8 mouse cellular contexts compared by ENCODE assay signal in the genomic region with DNA sequence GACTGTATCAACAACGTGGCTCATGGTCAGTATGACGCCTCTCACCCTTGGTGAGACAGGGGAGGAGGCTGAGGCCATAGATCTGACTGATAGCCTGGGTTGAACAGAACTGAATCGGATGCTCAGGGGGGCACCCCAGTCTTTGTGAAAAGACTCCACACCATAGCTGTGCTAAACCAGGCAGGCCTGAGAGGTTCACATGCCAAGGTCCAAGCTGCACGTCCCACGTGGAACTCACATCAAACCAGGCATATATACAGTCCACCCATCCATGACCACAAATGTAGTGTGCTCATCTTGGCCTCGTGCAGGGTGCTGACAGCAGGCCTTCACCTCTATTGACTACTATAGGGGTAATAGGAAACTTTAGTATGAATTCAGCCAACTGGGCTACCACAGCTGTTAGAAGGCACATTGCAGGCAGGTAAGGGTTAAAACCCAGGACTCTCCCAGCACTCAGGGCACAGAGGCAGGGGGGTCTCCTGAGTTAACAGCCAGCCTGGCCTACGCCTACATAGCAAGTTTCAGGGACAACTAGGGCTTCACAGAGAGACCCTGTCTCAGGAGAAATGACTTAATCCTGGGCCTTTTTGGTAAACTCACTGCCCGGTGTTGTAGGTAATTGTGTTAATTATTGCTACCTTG. TPM values are rescaled to one million over a fixed set of nuclear protein-coding genes. Genes with fewer than 3 reads are reported as not detected.
A peak's percentile ranks its signal among the peaks of the same experiment; 100 is the strongest.
DNase-seq lines count a peak whose midpoint lies in the region; ATAC-seq and TF ChIP-seq lines count a peak whose summit lies in the region.

No protein-coding gene starts in this region.

- peaks cover 13% of the 10 kb centered on the region; the same call in 1 of the 2 replicates for H3K36me3 ChIP-seq in ES-E14 (ENCODE audit: control insufficient read depth, insufficient read depth, low read length, poor library complexity, severe bottlenecking)
- H3K36me3 ChIP-seq in hindbrain, embryonic 14.5 days (replicated peaks; ENCODE audit: control insufficient read depth, insufficient read depth) = peaks cover 44% of the 10 kb centered on the region
- H3K36me3 ChIP-seq in liver, embryonic 16.5 days (ENCODE audit: control insufficient read depth, insufficient read depth) = peaks cover 24% of the 10 kb centered on the region

- H3K9ac ChIP-seq in ES-E14 (ENCODE audit: insufficient read depth, low read depth, low read length, poor library complexity, severe bottlenecking) = peak overlapping the region; percentile 79
- H3K9ac ChIP-seq in hindbrain, embryonic 14.5 days = peak overlapping the region; percentile 77
- peak overlapping the region; percentile 92 for H3K9ac ChIP-seq in liver, embryonic 16.5 days (ENCODE audit: low read depth, low read length)

- no peak for ATAC-seq in hindbrain, embryonic 14.5 days (ENCODE audit: low FRiP score)
- ATAC-seq in liver, embryonic 16.5 days (ENCODE audit: low read depth) = no peak

- WGBS in hindbrain, embryonic 14.5 days = 64% methylated on average over 8 of the region's 8 CpGs
- WGBS in liver, embryonic 16.5 days (ENCODE audit: insufficient replicate concordance) = 29% methylated on average over 8 of the region's 8 CpGs

- peak overlapping the region; percentile 73 to 83 for H3K4me3 ChIP-seq in ES-E14 (ENCODE audit: insufficient read depth in 1 of 2, low read depth in 1 of 2, low read length in 2 of 2, poor library complexity in 1 of 2, severe bottlenecking in 1 of 2)
- H3K4me3 ChIP-seq in hindbrain, embryonic 14.5 days (replicated peaks; ENCODE audit: low read length) = peak overlapping the region; percentile 50; the same call in 1 of the 2 replicates
- peak overlapping the region; percentile 89 for H3K4me3 ChIP-seq in liver, embryonic 16.5 days (ENCODE audit: low read depth, low read length)

- no peaks in the 10 kb centered on the region for H3K9me3 ChIP-seq in ES-E14 (ENCODE audit: control insufficient read depth, insufficient read depth, low read depth, low read length)
- no peaks in the 10 kb centered on the region for H3K9me3 ChIP-seq in hindbrain, embryonic 14.5 days (ENCODE audit: control insufficient read depth, low read length)
- no peaks in the 10 kb centered on the region for H3K9me3 ChIP-seq in liver, embryonic 16.5 days (replicated peaks; ENCODE audit: control insufficient read depth, low read length)

- H3K4me1 ChIP-seq in ES-E14 (ENCODE audit: control insufficient read depth in 2 of 2, insufficient read depth in 2 of 2, low read length in 2 of 2, poor library complexity in 1 of 2) = peaks cover 0 to 10% of the 10 kb centered on the region in 2 experiments; a peak in 1 of 4 replicates
- peaks cover 8% of the 10 kb centered on the region for H3K4me1 ChIP-seq in hindbrain, embryonic 14.5 days (replicated peaks; ENCODE audit: control insufficient read depth, insufficient read depth, low read length)
- peaks cover 27% of the 10 kb centered on the region for H3K4me1 ChIP-seq in liver, embryonic 16.5 days (ENCODE audit: control insufficient read depth, low read depth, low read length)

- DNase-seq in adrenal gland, postnatal 14 days = peak; percentile 29
- no peak for DNase-seq in adrenal gland, postnatal 10 days
- no peak for DNase-seq in ES-E14 (ENCODE audit: low read depth, low spot score)
- DNase-seq in hindbrain, embryonic 14.5 days (ENCODE audit: low spot score) = no peak
- DNase-seq in left cerebral cortex, postnatal 25 days (ENCODE audit: low spot score in 2 of 2) = no peak
- no peak for DNase-seq in ovary, postnatal 10 days (ENCODE audit: low spot score)
- no peak for DNase-seq in left cerebral cortex, postnatal 14 days (ENCODE audit: low spot score in 2 of 2)

- peak overlapping the region; percentile 83 for H3K4me2 ChIP-seq in hindbrain, embryonic 14.5 days (replicated peaks)
- peak overlapping the region; percentile 93 for H3K4me2 ChIP-seq in liver, embryonic 16.5 days (ENCODE audit: low read depth, low read length)

- H3K27me3 ChIP-seq in hindbrain, embryonic 14.5 days (ENCODE audit: control insufficient read depth, insufficient read depth, low read length) = no peaks in the 10 kb centered on the region
- no peaks in the 10 kb centered on the region for H3K27me3 ChIP-seq in liver, embryonic 16.5 days (ENCODE audit: control insufficient read depth, insufficient read depth, low read depth, low read length)

- intact Hi-C loops in left cerebral cortex, postnatal 25 days (cut with DNase I) = no loop called here
- intact Hi-C loops in left cerebral cortex, postnatal 14 days (cut with DNase I) = no loop called here

- in situ Hi-C loops in ES-E14 (cut with MboI; ENCODE audit: low sequenced_read_pairs in 2 of 2, unreplicated experiment in 2 of 2) = no loop called here

- no peak overlapping the region for H3K27ac ChIP-seq in ES-E14 (ENCODE audit: insufficient read depth, low read depth, low read length, poor library complexity, severe bottlenecking)
- peak overlapping the region; percentile 90 for H3K27ac ChIP-seq in hindbrain, embryonic 14.5 days
- peak overlapping the region; percentile 32; the same call in 1 of the 2 replicates for H3K27ac ChIP-seq in liver, embryonic 16.5 days (ENCODE audit: low read length)

TF ChIP-seq in ES-E14, 5 proteins besides CTCF, POLR2A, EP300 and RAD21:
- TF ChIP-seq CHD2 (IDR thresholded peaks at IDR 0.05; ENCODE audit: low read depth, low read length) (no peak), HCFC1 (IDR thresholded peaks at IDR 0.05; ENCODE audit: borderline replicate concordance, insufficient read depth, low read length) (no peak), ZC3H11A (IDR thresholded peaks at IDR 0.05; ENCODE audit: borderline replicate concordance, low read depth, low read length) (no peak), MAFK (IDR thresholded peaks at IDR 0.05; ENCODE audit: insufficient read depth, low read depth, low read length) (no peak), ZNF384 (IDR thresholded peaks at IDR 0.05; ENCODE audit: low read depth, low read length) (no peak)
TF ChIP-seq in ES-E14: peak in this region for 0.

RNA-seq across cellular contexts. Expression of gene Phykpl, which starts 1.2 kb away (rescaled TPM):
- 27.8 and 29.1 TPM in 2 replicates for total RNA-seq in adrenal gland, postnatal 14 days (2021)
- total RNA-seq in adrenal gland, postnatal 10 days (2021) = 10 to 100 TPM; 22.9 to 31.1 TPM
- total RNA-seq in ES-E14 (2012; rRNA removed) = 23.4 and 27.4 TPM in 2 replicates
- polyA plus RNA-seq in hindbrain, embryonic 14.5 days (2014; fragmentation: Nextera tagmentation; extraction: Ambion mirVana) = 7.5 and 9.8 TPM in 2 replicates
- polyA plus RNA-seq in liver, embryonic 16.5 days (2015; fragmentation: Nextera tagmentation; extraction: Ambion mirVana) = 11.3 and 12.6 TPM in 2 replicates
- total RNA-seq in left cerebral cortex, postnatal 25 days (2021) = 1 to 10 TPM; 5.7 to 8.4 TPM
- total RNA-seq in left cerebral cortex, postnatal 14 days (2021) = 1 to 10 TPM; 5.8 to 6.4 TPM

RNA-seq across cellular contexts. Expression of gene Hnrnpab, which starts 20.9 kb away (rescaled TPM):
- total RNA-seq in adrenal gland, postnatal 14 days (2021) = 354 and 356 TPM in 2 replicates
- 100 to 1,000 TPM; 278 to 298 TPM for total RNA-seq in adrenal gland, postnatal 10 days (2021)
- total RNA-seq in ES-E14 (2012; rRNA removed) = 334 and 505 TPM in 2 replicates
- 399 and 421 TPM in 2 replicates for polyA plus RNA-seq in hindbrain, embryonic 14.5 days (2014; fragmentation: Nextera tagmentation; extraction: Ambion mirVana)
- 130 and 132 TPM in 2 replicates for polyA plus RNA-seq in liver, embryonic 16.5 days (2015; fragmentation: Nextera tagmentation; extraction: Ambion mirVana)
- 100 to 1,000 TPM; 116 to 129 TPM for total RNA-seq in left cerebral cortex, postnatal 25 days (2021)
- total RNA-seq in left cerebral cortex, postnatal 14 days (2021) = 100 to 1,000 TPM; 131 to 144 TPM

RNA-seq across cellular contexts. Expression of gene Nhp2, which starts 33.8 kb away (rescaled TPM):
- total RNA-seq in adrenal gland, postnatal 14 days (2021) = 64.2 and 74.7 TPM in 2 replicates
- total RNA-seq in adrenal gland, postnatal 10 days (2021) = 10 to 100 TPM; 64.2 to 67.9 TPM
- 452 and 461 TPM in 2 replicates for total RNA-seq in ES-E14 (2012; rRNA removed)
- 103 and 118 TPM in 2 replicates for polyA plus RNA-seq in hindbrain, embryonic 14.5 days (2014; fragmentation: Nextera tagmentation; extraction: Ambion mirVana)
- polyA plus RNA-seq in liver, embryonic 16.5 days (2015; fragmentation: Nextera tagmentation; extraction: Ambion mirVana) = 69.5 and 79.3 TPM in 2 replicates
- 10 to 100 TPM; 39.3 to 47.6 TPM for total RNA-seq in left cerebral cortex, postnatal 25 days (2021)
- 10 to 100 TPM; 46.5 to 49.4 TPM for total RNA-seq in left cerebral cortex, postnatal 14 days (2021)

RNA-seq across cellular contexts. Expression of gene Rmnd5b, which starts 50.0 kb away (rescaled TPM):
- 39.0 and 39.9 TPM in 2 replicates for total RNA-seq in adrenal gland, postnatal 14 days (2021)
- 10 to 100 TPM; 33.2 to 34.6 TPM for total RNA-seq in adrenal gland, postnatal 10 days (2021)
- total RNA-seq in ES-E14 (2012; rRNA removed) = 41.1 and 96.5 TPM in 2 replicates
- polyA plus RNA-seq in hindbrain, embryonic 14.5 days (2014; fragmentation: Nextera tagmentation; extraction: Ambion mirVana) = 77.7 and 78.4 TPM in 2 replicates
- polyA plus RNA-seq in liver, embryonic 16.5 days (2015; fragmentation: Nextera tagmentation; extraction: Ambion mirVana) = 16.6 and 17.7 TPM in 2 replicates
- 10 to 100 TPM; 55.0 to 60.7 TPM for total RNA-seq in left cerebral cortex, postnatal 25 days (2021)
- total RNA-seq in left cerebral cortex, postnatal 14 days (2021) = 10 to 100 TPM; 52.3 to 54.6 TPM
